Mouse (Mus musculus): ENCODE data around the gene Hddc3.

Gene Hddc3

DNA sequence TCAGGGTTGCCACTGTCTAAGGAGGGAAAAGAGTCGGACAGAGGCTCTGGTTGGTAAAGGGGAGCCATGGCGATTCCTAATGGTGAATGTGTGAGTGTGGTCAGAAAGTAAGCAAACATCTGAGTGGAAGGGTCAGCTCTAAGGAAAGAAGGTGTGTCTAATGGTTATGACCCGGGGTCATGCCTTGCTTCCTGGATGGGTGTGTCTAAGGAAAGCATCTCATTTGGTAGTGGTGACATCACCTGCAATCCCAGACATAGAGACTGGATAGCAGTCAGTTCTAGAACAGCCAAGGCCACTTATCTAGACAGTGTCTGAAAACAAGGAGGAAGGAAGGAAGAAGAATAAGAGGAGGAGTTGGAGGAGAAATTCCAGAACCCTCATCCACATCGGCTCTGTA is 8.1 kb upstream of the Hddc3 start:
- DNase-seq (ENCODE audit: low spot score in 2 of 2): no peak

DNA sequence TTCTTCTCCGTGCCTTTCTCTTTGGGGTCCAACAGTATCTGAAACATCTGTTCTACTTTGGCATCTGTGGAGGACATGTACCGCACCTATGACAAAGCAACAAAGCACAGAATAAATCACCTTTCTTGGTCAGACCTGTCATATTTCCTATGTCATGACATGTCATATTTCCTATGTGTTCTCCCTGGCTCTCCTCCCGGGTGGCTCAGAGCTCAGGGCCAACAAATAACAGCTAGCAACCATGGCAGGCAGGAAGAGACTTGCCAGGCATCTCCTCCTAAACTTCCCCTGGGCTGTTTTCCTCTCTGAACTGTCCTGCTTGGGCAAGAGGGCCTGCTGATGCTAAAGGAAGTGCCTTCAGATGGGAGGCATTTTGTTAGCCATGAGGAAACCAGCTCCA is 6.0 kb upstream of the Hddc3 start:
- DNase-seq (ENCODE audit: low spot score in 2 of 2): no peak

DNA sequence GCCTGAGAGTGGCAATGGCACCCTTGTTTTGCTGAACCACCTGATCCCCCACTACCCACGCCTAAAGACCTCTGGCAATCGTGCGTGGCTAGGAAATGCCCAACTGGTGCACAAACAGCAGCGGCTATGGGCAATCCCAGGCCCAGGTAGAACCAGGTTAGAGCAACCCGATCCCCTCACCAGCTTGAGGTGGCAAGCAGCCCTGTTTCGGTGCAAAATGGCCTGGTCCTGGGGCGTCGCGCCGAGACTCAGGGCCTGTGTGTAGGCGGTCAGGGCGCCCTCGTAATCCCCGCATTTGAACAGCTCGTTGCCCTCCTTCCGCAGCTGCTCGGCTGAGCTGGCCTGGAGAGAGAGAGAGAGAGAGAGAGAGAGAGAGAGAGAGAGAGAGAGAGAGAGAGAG is 3.5 kb upstream of the Hddc3 start:
- peak in 1 of 2 experiments; percentile 63 for DNase-seq (ENCODE audit: low spot score in 2 of 2)

DNA sequence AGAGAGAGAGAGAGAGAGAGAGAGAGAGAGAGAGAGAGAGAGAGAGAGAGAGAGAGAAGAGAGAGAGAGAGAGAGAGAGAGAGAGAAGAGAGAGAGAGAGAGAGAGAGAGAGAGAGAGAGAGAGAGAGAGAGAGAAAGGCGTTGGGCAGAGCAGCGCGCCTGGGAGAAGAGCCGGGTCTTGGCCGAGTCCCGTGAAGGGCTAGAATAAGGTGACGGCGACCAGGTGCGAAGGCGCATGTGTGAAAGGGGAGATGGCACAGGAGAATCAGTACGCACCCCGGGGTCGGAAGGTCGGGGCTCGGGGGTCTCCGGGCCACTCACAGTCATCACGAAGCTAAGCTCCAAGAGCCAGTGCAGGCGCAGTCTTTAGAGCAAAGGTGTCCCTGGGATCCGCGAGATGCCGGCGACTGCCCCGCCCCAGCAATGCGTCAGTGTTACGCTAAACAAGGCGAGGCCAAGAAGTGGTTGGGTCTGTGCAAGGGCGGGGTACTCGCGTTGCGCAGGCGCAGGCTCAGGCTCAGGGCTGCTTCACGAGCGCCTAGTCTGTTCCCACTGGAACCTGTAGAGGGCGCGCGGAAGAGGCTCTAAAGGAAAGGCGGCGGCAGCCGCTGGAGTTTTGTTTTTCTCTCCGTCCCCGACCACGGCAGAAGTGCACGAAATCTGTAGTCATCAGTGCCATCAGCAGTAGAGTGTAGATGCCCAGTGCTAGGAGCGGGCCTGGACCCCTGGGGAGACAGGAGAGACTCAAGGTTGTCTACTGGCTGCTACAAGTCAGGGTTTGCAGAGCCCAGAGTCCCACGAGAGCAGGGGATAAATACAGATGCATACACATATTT is 2.9 kb upstream of the Hddc3 start:
- DNase-seq (ENCODE audit: low spot score in 2 of 2): peak; percentile 98 to 99

DNA sequence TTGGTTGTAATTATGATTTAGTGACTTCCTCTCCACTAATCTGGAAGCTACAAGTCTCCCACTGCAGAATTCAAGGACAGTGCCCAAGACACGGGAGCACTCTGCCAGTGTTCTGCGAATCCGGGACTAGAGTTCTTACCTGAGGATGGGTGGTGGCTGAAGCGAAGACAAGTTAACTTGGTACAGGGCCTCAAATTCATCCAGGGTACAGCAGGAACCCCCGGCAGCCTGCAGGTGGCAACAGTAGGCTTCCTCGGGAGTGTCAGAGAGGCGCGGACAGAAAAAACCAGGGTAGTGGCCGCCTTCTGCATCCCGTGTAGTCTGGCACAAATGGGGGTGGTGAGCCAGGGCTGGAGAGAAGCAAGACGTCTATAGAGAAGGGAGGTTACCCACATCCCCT is 2.1 kb upstream of the Hddc3 start, which contains the start of gene Unc45a:
Gene Unc45a, minus strand, starts transcription at position 213 of the 400 bp plus-strand sequence.
- DNase-seq (ENCODE audit: low spot score in 2 of 2): peak; percentile 79 to 80

DNA sequence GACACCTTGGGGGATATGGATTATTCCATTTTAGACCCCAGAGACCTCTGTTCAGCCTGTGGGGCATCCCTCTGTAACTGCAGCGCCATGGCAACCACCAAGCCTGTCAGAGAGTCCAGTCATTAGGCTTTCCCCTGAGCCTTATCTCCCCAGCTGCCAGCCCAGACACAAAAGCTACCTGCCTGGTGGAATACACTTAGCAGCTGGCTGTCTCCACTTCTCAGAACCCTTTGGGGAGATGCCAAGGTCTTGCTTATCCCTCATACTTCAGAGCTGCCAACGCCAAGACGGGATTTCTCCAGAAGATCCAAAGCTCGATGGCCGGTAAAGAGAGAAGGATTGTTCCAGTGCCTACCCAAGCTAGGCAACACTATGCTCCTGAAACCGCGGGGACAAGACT is 1.1 kb upstream of the Hddc3 start:
- no peak for DNase-seq (ENCODE audit: low spot score in 2 of 2)

DNA sequence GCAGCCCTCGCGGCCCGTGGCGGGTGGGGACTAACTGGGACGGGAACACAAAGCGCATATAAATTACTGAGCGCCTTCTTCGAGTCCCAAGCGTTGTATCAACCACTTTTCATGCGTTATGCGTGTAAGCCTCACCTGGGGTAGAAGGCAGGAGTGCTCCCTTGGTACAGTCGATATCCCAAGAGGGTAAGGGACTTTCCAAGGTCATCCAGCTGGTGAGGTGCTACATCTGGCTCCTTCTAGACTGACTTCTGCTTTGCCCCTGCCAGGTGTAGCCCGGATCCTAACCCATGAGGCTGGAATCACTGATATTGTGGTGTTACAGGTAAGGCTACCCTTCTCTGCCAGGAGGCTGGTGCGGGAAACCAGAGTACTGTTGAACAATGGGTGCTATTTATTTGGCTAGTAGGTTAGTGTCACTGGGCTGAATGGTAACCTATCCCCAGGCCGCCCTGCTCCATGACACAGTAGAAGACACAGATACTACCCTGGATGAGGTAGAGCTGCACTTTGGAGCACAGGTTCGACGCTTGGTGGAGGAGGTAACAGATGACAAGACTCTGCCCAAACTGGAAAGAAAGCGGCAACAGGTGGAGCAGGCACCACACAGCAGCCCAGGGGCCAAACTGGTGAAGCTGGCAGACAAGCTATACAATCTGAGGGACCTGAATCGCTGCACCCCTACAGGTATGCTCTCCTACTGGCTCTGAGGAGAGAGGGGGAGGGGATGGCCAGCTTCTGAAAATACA is 540 bp downstream of the Hddc3 start:
- no peak for DNase-seq (ENCODE audit: low spot score in 2 of 2)

DNA sequence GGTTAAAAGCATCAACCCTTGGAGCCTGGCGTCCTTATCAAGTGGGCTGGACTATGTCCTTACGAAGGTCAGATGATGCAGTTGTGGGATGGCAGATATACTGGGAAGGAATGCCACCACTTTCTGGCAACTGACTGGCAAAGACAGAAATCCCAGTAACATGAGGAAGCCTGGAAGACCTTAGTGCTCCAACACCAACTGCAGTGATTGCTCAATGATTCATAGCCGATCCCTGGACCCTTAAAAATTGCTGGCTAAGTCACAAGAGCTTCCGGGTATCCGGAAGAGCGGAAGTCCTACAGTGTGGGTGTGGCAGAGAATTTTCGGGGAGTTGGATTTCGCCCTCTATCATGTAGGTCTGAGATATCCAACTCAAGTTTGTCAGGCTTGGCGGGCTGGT is 3.3 kb downstream of the Hddc3 start:
- no peak for DNase-seq (ENCODE audit: low spot score in 2 of 2)

DNA sequence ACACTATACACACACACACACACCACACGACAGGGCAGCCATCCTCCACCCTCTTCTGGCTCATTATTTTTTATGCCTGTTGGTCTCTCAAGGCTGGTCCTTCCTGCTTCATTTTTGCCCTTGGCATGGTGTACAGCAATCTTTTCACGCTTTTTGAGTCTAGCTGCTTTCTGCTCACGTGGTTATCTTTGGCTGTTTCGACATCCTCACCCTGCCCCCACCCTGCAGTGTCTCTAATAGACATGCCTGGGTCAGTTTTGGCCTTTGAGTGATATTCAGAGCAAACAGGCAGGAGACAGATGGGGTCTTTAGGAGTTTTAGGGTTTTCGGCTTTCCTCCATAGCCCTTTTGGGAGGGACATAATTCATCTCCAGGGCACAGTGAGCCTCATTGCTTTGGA is 3.9 kb downstream of the Hddc3 start:
- DNase-seq (ENCODE audit: low spot score in 2 of 2): no peak

DNA sequence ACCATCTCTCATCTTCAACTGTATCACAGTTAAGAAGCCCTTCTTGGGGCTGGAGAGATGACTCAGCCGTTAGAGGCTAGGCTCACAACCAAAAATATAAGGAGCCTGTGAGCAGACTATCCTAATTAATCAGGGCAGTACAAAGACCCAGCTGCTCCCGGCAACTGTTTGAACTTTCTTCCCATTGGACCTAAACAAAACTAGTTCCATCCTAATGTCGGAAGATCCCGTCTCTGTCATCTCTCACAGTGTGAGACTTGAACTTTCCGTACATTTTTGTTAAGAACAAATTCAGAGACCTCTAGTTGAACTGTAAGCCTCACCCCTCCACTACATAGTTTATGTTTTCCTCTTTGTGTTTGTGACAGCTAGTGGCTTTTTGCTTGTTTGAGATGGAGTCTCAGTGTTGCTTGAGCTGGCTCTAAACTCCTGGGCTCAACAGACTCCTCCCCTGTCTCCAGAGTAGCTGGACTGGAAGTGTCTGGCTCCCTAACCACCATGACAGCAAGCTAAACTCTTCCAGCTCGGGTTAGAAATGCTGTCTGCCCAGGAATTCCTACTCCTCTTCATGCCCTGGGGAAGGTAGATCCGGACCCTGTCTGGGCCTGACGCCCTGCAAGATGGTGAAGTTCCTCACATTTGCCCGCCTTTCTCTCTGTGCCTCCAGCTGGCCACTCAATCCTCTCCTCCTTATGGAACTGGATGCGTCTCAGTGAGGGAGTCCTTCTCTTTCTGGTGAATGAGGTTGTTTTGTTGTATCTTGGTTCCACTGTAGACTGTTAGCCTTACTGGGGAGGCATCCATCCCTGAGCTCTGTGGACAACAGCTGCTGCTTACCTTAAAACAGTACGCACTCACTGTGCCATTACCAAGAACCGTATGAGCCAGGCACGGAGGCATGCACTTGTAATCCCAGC is 5.0 kb downstream of the Hddc3 start:
- no peak for DNase-seq (ENCODE audit: low spot score in 2 of 2)

DNA sequence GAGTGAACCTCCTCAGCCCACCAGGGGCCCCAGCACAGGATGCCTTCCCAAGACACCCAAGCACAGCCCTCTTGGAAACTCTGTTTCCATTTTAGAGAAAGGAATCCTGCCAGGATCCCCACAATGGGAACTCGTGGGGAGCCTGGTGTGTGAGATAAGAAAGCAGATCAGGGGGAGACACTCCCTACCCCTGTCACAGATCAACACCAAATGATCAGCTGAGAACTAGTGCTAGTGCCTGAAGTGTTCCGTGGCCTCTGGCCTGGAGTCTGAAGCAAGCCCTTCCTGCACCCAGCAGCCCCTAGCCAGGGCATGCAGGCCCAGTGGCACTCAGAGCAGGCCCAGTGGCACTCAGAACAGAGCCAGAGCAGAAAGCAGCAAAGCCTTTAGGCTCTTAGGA is 7.9 kb downstream of the Hddc3 start:
- no peak for DNase-seq (ENCODE audit: low spot score in 2 of 2)

DNA sequence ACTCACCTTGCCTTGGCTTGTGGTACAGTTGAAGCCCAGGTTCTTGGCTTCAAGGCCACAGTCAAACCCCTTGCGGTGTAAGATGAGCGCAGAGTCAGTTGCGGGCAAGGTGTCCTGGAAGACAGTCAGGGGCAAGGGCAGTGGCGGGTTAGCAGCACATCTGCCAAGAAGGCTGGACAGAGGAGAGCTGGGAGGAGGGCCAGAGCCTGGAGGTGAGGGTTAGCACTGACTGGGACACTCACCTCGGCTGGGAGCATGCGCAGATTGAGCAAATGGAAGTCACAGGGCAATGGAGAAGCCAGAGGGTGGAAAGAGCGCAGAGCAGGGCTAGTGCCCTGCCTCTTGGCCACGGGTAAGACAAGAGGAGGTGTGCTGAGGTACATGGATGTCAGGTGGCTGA is 10.0 kb downstream of the Hddc3 start:
- DNase-seq (ENCODE audit: low spot score in 2 of 2): no peak

DNA sequence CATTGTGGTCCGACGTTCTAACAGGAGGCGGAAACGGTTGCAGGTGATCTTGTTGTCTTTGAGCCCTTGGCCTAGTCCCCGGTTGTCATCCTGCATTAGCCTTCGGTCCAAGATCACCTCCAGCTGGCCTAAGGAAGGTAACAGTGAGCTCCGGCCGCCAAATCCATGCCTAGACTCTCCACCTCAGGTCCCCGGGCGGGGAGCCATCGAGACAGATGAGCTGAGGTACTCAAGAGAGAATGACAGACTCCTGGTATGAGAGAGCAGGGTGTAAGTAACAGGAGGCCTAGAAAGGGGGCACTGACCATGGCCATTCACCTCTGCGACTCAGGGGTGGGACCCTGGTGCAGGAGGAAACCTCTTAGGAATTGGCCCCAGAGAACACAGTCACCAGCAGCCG is 13.4 kb downstream of the Hddc3 start:
- DNase-seq (ENCODE audit: low spot score in 2 of 2): no peak

DNA sequence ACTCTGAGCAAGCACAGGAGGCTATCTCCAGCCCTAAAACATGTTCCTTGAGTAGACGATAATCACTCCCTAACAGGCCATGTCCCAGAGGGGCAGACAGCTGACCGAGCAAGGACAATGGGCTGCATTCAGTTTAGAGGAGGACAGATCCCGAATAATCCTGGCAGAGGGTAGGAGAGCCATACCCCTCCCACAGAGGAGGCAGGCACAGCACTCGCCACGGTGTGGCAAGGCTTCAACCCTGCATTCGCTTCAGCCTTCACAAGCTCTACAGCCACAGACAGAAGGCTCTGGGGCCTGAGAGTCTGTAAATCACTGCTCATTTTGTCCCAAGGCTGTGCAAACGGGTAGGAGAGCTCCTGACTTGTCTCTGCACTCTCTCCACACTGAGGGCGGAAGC is 14.3 kb downstream of the Hddc3 start:
- DNase-seq (ENCODE audit: low spot score in 2 of 2): peak; percentile 61 to 69

DNA sequence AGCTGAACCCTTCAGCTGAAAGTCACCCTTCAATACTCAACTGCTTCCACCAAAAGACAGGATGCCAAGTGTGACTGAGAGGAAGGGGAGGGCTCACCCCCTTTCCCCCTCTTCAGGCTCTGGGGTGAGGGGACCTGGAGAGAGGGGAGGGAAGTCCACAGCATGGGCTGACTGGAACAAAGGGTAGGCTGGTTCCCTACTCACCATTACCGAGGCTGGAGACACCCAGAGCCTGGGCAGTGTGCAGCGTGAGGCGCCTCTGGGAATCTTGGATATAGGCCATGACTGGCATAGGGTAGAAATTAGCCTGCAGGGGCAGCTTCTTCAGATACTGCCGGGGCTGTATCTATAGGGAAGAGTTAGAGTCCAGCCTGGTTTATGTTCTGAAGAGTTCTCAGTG is 15.1 kb downstream of the Hddc3 start:
- DNase-seq (ENCODE audit: low spot score in 2 of 2): no peak

DNA sequence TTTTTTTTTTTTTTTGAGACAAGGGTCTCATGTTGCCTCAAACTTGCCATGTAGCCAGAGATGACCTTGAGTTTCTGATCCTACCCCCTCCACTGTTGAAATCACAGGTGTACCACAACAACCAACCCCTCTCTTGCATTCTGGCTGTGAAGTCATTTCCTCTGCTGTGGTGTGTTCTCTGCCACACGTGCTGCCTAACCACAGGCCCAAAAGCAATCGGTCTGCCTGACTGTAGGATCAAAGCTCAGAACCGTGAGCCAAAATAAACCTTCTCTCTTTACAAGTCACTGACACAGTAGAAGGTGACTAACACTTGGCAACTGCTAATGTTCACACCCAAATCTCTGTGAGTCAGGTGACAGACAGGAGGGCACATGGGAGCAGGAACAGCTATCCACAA is 17.5 kb downstream of the Hddc3 start:
- DNase-seq (ENCODE audit: low spot score in 2 of 2): no peak

DNA sequence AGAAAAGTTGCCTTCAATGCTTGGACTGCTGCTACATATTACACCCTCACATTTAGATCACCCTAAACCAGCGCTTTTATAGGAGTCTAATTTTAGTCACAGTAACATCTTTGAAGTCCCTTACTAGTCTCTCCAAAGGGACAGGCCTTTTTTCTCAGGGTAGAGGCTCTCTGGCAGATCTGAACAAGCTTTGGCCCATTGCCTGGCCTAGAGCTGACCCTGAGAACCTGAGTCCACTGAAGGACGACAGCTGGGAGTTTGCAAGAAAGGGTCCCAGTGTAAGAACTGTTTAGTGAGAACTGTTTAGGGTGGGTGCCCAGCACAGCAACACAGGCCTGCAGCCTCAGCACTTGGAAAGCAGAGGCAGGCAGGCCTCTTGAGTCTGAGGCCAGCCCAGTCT is 22.9 kb downstream of the Hddc3 start:
- DNase-seq (ENCODE audit: low spot score in 2 of 2): no peak

DNA sequence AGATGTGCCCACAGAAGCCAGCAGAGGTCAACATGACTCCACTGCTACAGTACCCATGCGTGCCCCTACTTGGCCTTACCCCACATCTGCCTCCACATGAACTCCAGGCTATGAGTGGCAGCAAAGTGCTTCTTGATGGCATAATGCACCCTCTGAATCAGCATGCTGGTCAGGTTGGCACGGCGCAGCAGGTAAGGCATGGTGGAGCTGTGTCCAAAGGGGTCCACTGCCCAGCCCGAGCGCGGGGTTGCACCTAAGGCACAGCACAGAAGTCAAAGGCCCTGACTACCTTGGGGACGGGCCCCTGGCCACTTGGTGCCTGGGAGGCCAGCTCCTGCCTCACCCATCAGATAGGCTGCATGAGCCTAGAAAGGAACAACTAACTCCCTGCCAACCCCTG is 24.3 kb downstream of the Hddc3 start:
- DNase-seq (ENCODE audit: low spot score in 2 of 2): no peak

DNA sequence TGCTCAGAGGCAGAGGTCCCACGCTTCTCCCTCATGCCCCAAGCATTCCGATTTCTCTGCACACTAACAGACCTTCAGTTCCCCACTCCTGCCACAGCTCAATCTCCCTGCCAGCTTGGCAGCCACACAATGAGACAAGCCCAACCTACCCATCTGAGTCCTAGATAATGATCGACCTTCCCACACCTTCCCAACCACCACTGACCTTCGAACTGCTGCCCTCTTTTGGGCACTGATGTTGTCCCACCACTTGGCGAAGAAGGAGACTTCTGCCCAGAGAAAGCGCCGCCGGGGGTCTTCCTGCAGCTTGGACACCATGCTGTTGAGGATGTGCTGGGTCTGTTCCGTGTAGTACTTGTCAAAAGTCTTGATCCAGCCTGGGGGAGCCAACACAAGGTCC is 25.1 kb downstream of the Hddc3 start:
- no peak for DNase-seq (ENCODE audit: low spot score in 2 of 2)

DNA sequence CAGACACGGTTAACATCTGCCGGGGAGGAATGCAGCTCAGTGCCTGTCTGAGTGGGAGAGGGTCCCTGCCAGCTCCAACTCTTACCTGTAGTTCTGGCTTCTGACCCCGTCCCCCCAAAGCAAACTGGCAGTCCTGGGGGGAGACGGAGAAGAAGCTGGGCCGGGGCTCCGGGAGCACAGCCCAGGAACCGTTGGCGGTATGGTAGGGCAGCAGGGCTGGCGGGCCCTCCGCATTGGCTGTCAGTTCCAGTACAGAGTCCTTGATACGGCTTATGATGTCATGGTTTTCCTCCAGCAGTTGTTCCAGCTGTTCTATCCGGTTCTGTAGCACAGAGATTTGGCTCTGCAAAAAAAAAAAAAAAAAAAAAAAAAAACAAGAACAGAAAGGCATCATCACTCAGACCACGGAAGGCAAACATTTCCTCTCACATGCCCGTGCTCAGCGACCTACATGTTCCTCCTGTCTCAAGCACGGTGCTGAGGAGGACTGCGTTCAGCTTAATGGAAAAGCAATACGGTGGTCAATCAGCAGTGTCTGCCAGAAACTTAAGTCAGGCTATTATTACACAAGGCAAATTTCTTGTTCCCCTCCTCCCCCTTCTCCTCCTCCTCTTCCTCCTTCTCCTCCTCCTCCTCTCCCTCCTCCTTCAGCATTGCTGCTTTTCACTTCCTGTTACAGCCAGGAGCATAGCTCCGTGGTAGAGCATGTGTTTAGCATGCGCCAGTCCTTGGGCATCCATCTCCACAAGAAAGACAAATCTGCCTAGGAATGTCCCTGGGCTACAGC is 25.9 kb downstream of the Hddc3 start:
- DNase-seq (ENCODE audit: low spot score in 2 of 2): no peak

DNA sequence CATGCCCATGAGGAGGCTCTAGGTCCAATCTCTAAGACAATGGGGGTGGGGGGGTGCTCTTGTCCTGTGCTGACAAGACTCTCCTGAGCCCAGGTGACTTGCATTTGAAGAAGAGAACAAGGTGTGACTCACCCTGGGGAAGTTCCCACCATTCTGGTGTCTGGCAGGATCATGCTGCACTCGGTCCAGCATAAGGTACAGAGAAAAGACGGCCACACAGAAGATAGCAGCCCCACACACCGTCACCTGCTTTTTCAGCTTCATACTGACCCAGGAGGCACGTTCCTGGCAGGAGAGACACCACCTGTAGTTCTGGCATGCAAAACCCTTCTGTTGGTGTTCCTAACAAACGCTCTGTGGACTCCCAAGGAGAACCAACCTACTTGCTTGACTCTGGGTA is 26.6 kb downstream of the Hddc3 start:
- no peak for DNase-seq (ENCODE audit: low spot score in 2 of 2)
